Mouse (Mus musculus): ENCODE measurements around the gene Cit.

GRCm38 (mm10) chr5:115854370-115854769, 9.3 kb downstream of the Cit start:
- no peak for TF ChIP-seq CTCF (IDR thresholded peaks at IDR 0.05)
- peak; percentile 50; the same call in 1 of the 2 replicates for TF ChIP-seq POLR2A (IDR thresholded peaks at IDR 0.05; ENCODE audit: insufficient read depth, low read depth, low read length)
- 0 out of 2 replicates have a peak, but pooled peaks have one; percentile 44 for TF ChIP-seq EP300 (IDR thresholded peaks at IDR 0.05; ENCODE audit: insufficient read depth, low read depth, low read length)

Measured in heart, adult 2 months (tissue).